Mouse (Mus musculus) thymus, adult 2 months (tissue): ENCODE results near the gene Acvrl1.

Source experiments
- CTCF ChIP-seq: fragments of 200-500 bp; IDR thresholded peaks from 2 replicates; pipeline ENCODE4 v1.5.1; 2012; ENCODE audit warnings: mild to moderate bottlenecking, control low read depth, low read length, moderate library complexity, borderline replicate concordance; ENCODE audit not compliant: control insufficient read depth, poor library complexity, insufficient read depth; ENCODE audit errors: extremely low read depth
- POLR2A ChIP-seq: fragments of 200-500 bp; IDR thresholded peaks from 2 replicates; pipeline ENCODE4 v1.6.1; 2012; ENCODE audit warnings: mild to moderate bottlenecking, low read length, control low read depth, moderate library complexity; ENCODE audit not compliant: control insufficient read depth, poor library complexity, insufficient read depth; ENCODE audit errors: extremely low read depth

- TF ChIP-seq CTCF: no peak
- TF ChIP-seq POLR2A: no peak
Measured at GRCm38 (mm10) chr15:101121411-101122289, 6.7 kb upstream of the Acvrl1 start.
